ENCODE assay signal across 8 mouse cellular contexts in genomic region chrX:152926991-152927390, GRCm38 (mm10).
DNase-seq lines count a peak whose midpoint lies in the region; ATAC-seq and TF ChIP-seq lines count a peak whose summit lies in the region.

No protein-coding gene starts in this region.

- no peak overlapping the region for H3K4me3 ChIP-seq in kidney, embryonic 15.5 days (replicated peaks)
- no peak overlapping the region for H3K4me3 ChIP-seq in ES-Bruce4 (ENCODE audit: low read depth, low read length)
- no peak overlapping the region for H3K4me3 ChIP-seq in bone marrow, adult 2 months (replicated peaks; ENCODE audit: control insufficient read depth, low read depth, low read length)

- no peaks in the 10 kb centered on the region for H3K9me3 ChIP-seq in kidney, embryonic 15.5 days (replicated peaks)
- no peaks in the 10 kb centered on the region for H3K9me3 ChIP-seq in ES-Bruce4 (replicated peaks; ENCODE audit: control insufficient read depth, insufficient read depth, low read length, poor library complexity, severe bottlenecking)

- no peak overlapping the region for H3K4me2 ChIP-seq in kidney, embryonic 15.5 days

- no peak for TF ChIP-seq POLR2A in ES-Bruce4 (IDR thresholded peaks at IDR 0.05; ENCODE audit: insufficient read depth, low read length)
- TF ChIP-seq POLR2A in bone marrow, adult 2 months (IDR thresholded peaks at IDR 0.05; ENCODE audit: borderline replicate concordance, control insufficient read depth, low read depth, low read length), result no peak

- peak; percentile 49 for TF ChIP-seq CTCF in ES-Bruce4 (IDR thresholded peaks at IDR 0.05; ENCODE audit: low read depth, low read length)
- TF ChIP-seq CTCF in bone marrow, adult 2 months (IDR thresholded peaks at IDR 0.05; ENCODE audit: control insufficient read depth, insufficient read depth, low read length), result 0 out of 2 replicates have a peak, but pooled peaks have one; percentile 15

- 58% methylated on average over 3 of the region's 3 CpGs for WGBS in kidney, embryonic 15.5 days
- 40% methylated on average over 3 of the region's 3 CpGs for WGBS in bone marrow, adult 2 months

- DNase-seq in kidney, adult 9 months, result peak; percentile 5
- peak; percentile 2 to 23 for DNase-seq in kidney, postnatal 36 days
- peak; percentile 36 to 59 for DNase-seq in right cerebral cortex, postnatal 10 days (ENCODE audit: low spot score in 2 of 2)
- DNase-seq in adipocyte (ENCODE audit: low spot score), result no peak

- 0 out of 2 replicates have a peak, but pooled peaks cover 4% of the 10 kb centered on the region for H3K27me3 ChIP-seq in kidney, embryonic 15.5 days
- no peaks in the 10 kb centered on the region for H3K27me3 ChIP-seq in ES-Bruce4 (ENCODE audit: control insufficient read depth, insufficient read depth, low read length, poor library complexity, severe bottlenecking)

- TF ChIP-seq EP300 in ES-Bruce4 (IDR thresholded peaks at IDR 0.05; ENCODE audit: insufficient read depth, low read depth, low read length), result no peak

- no peak for ATAC-seq in kidney, embryonic 15.5 days (replicated peaks; ENCODE audit: low FRiP score)
- ATAC-seq in erythroblast, adult 5-6 weeks (replicated peaks; ENCODE audit: low FRiP score, poor library complexity, severe bottlenecking), result no peak

- H3K27ac ChIP-seq in kidney, embryonic 15.5 days, result no peak overlapping the region
- H3K27ac ChIP-seq in ES-Bruce4 (ENCODE audit: insufficient read depth, low read length), result no peak overlapping the region
- no peak overlapping the region for H3K27ac ChIP-seq in bone marrow, adult 2 months (ENCODE audit: control insufficient read depth, insufficient read depth, low read depth, low read length, poor library complexity)

- no peak overlapping the region for H3K9ac ChIP-seq in kidney, embryonic 15.5 days
- H3K9ac ChIP-seq in ES-Bruce4 (ENCODE audit: low read depth, poor library complexity, severe bottlenecking), result no peak overlapping the region

- no peaks in the 10 kb centered on the region for H3K4me1 ChIP-seq in kidney, embryonic 15.5 days
- no peaks in the 10 kb centered on the region for H3K4me1 ChIP-seq in ES-Bruce4 (ENCODE audit: control insufficient read depth, insufficient read depth, low read length)
- no peaks in the 10 kb centered on the region for H3K4me1 ChIP-seq in bone marrow, adult 2 months (ENCODE audit: control insufficient read depth, insufficient read depth, low read length)

- H3K36me3 ChIP-seq in kidney, embryonic 15.5 days, result no peaks in the 10 kb centered on the region
- H3K36me3 ChIP-seq in ES-Bruce4 (ENCODE audit: control insufficient read depth, insufficient read depth, low read length, poor library complexity, severe bottlenecking), result no peaks in the 10 kb centered on the region
